Mouse (Mus musculus) left cerebral cortex, postnatal 4 days (tissue): ENCODE results near the gene Vmn1r174. TPM values are rescaled to one million over a fixed set of nuclear protein-coding genes. Genes with fewer than 3 reads are reported as not detected.
"Not testable (repeated sequence)": the region's sequence is repeated elsewhere in the genome, so short reads cannot be mapped to it uniquely, and the experiment has no call there.

Source experiments
- DNase-seq: peaks from one replicate; pipeline ENCODE4 v3.0.0-alpha.2; 2022
- intact Hi-C: fragments of 180-260 bp; cut with DNase I; formaldehyde crosslinking; loops from one replicate; pipeline ENCODE4 v1.15.1; 2025
- total RNA-seq, 2 experiments: library from RNA; stranded (reverse); gene quantifications; 2 replicates each; pipeline ENCODE4 v1.2.3; 2021

Vmn1r174 gene
- not detected for total RNA-seq

DNA sequence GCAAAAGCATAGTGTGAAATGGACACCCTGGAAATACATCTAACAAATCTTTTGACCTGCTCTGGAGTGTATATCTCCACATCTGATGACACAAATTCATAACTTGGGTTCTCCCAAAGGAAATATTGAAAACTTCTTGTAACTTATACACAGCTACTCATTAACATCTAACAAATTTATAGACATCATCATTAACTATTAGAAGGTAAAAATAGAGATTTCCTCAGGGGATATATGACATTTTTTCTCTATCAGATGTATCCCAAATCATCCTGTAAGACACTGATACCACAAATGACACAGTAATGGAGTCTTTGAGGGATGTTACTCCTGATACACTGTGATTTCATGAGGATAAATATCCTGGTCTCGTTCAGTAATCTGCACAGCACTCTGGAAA is at the start of gene Vmn1r174:
TSS of gene Vmn1r174 (plus strand) at position 301 of the 400 bp plus-strand sequence.
- intact Hi-C loops, result not testable (repeated sequence)

GRCm38 (mm10) chr7:23784526-23784925 is 32.5 kb downstream of the Vmn1r174 start:
- DNase-seq, result no peak
- intact Hi-C loops, result no loop called here

More for the DNA sequence above, at the start of gene Vmn1r174:
- DNase-seq, result not testable (repeated sequence)

- intact Hi-C loops, DNase-seq: not testable (repeated sequence)
Measured at GRCm38 (mm10) chr7:23810543-23810942, 58.5 kb downstream of the Vmn1r174 start, which contains the start of gene Vmn1r175. Vmn1r175 (minus strand) TSS chr7:23810643.

Other genes with a start within 250 kb of the Vmn1r174 start
- not detected for gene Vmn1r167, start 245.1 kb upstream of the Vmn1r174 start, total RNA-seq
- gene Vmn1r168, start 212.5 kb upstream of the Vmn1r174 start, total RNA-seq, result not detected
- not detected for gene Vmn1r169, start 176.7 kb upstream of the Vmn1r174 start, total RNA-seq
- not detected for gene Vmn1r170, start 146.1 kb upstream of the Vmn1r174 start, total RNA-seq
- not detected for gene Vmn1r171, start 121.5 kb upstream of the Vmn1r174 start, total RNA-seq
- gene Vmn1r172, start 94.0 kb upstream of the Vmn1r174 start, total RNA-seq, result not detected
- gene Vmn1r173, start 51.6 kb upstream of the Vmn1r174 start, total RNA-seq, result not detected
- gene Vmn1r175, start 58.4 kb downstream of the Vmn1r174 start, total RNA-seq, result not detected
- gene Vmn1r176, start 85.1 kb downstream of the Vmn1r174 start, total RNA-seq, result not detected
- gene Vmn1r177, start 114.2 kb downstream of the Vmn1r174 start, total RNA-seq, result not detected
- gene Vmn1r178, start 139.7 kb downstream of the Vmn1r174 start, total RNA-seq, result not detected
- gene Vmn1r179, start 174.7 kb downstream of the Vmn1r174 start, total RNA-seq, result not detected
- not detected for gene Vmn1r180, start 198.4 kb downstream of the Vmn1r174 start, total RNA-seq
- not detected for gene Vmn1r181, start 222.3 kb downstream of the Vmn1r174 start, total RNA-seq
- not detected for gene V1rd19, start 249.4 kb downstream of the Vmn1r174 start, total RNA-seq